Mouse (Mus musculus): Measurements from ENCODE around the gene Pcdh9.

The Pcdh9 gene

DNA sequence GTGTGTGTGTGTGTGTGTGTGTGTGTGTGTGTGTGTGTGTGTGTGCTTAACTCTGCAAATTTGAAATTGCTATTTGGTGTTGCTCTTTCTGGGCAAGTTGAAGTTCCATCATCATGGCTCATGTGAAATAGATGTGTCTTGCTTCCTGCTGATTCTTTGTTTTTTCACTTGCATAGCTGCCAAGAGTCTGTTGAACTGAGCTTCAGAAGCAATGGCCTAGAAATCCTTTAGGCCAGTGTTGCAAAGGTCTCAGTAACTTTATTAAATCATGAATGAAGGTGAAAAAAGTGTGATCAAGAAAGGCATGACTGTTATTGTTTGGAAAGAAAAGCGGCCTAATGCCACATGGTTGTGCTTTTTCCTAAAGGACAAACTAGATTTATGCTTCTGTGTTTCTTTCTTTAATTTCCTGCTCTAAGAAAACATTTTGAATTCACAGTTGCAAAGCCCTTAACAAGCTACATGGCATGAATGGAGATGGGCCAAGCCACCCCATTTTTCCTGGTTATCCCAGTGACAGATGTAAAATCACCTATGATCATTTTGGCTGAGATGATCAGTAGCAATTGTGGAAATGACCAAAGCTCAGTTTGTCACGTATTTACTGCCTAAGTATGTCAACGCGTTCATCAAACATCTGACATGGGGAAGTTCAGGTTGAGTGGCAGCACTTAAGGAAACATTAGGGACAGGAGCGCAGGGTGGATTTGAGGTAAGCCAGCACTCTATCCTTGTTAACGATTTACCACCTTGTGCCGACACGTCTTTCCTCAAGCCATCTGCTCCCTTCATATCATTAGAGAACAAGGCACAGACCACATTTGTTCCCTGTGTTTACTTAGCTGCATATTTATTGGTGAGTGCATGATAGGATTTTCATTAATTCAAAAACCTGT lies 850.9 kb downstream of the Pcdh9 start:
- DNase-seq (ENCODE audit: low read depth, low spot score): no peak

DNA sequence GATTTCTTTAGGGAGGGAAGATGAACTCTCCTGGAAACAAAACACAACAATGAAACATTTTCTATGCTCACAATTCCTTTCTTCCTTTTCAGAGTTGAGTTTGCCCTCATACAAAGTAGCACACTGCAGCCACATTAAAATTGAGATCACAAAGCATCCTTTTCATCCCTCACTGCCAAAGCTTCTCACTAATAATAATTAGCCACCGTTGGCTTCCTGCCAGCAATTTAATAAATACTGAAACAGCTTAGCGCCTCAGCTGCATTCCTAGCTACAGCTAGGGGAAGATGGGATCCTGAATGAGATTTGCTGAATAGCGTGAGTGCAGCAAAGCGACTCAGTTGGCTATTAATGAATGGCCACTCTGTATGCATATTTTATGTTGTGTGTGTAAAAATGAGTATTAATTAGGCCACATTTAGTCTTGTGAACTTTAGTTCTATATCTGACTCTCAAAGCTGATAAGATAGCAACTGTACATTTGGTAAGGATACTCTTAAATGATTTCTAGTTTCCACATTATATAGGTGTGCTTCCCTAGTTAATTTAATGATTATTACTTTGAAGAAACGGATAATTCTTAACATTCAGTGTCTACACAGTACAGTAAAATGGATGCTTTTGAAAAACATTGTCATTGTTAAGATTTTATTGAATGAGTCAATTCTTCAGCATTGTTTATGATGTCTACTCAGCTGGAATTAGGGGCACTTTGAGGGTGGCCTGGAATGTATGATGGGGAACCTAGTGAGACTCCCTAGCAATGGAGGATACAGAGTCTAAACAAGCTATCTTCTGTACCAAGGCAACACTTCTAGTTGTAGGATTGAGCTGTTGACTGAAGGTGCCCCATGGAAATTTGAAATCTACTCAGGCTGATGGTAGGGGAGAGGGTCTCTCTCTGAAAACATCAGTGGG lies 881.1 kb downstream of the Pcdh9 start:
- DNase-seq (ENCODE audit: low read depth, low spot score): peak; percentile 24

Data from telencephalon, adult 2 months (tissue).